Comparison of ENCODE assay signal across 8 mouse cellular contexts in genomic region chr10:23811635-23812437, GRCm38 (mm10). TPM values are rescaled to one million over a fixed set of nuclear protein-coding genes. Genes with fewer than 3 reads are reported as not detected.
DNase-seq lines count a peak whose midpoint lies in the region; ATAC-seq lines count a peak whose summit lies in the region.

No protein-coding gene starts in this region.

- intact Hi-C loops in gastrocnemius, postnatal 36 days (cut with DNase I), result loop anchor here (5.0 kb wide), 1 partner anchor 320 kb away; no protein-coding TSS in a partner anchor

- ATAC-seq in monocyte, adult 5-6 weeks (replicated peaks; ENCODE audit: insufficient number of reproducible peaks, low FRiP score, low TSS enrichment, poor library complexity, severe bottlenecking), result no peak; the same call in 1 of the 2 replicates

- peak; percentile 47 to 64 for DNase-seq in CD8-positive naive resting alpha-beta T cell, adult 2 months (ENCODE audit: low read depth in 2 of 2, low spot score in 2 of 2)
- DNase-seq in R1 (ENCODE audit: low read depth, low spot score), result peak; percentile 91
- DNase-seq in cerebellum, postnatal 25 days, result peak; percentile 60 to 85
- DNase-seq in gastrocnemius, postnatal 36 days, result peak; percentile 18 to 30
- DNase-seq in layer of hippocampus, adult 11-12 months (ENCODE audit: low spot score), result peak; percentile 78
- DNase-seq in lung, postnatal 25 days (ENCODE audit: low spot score), result peak; percentile 32
- peak; percentile 55 to 75 for DNase-seq in right cerebral cortex, postnatal 10 days (ENCODE audit: low spot score in 2 of 2)

RNA-seq across cellular contexts. Expression of gene Slc18b1, which starts 15.1 kb away (rescaled TPM):
- total RNA-seq in gastrocnemius, postnatal 36 days (2021), result 1 to 10 TPM; 5.6 to 9.2 TPM
- not detected in 3 replicates for total RNA-seq in monocyte, adult 5-6 weeks (2017)

RNA-seq across cellular contexts. Expression of gene Rps12, which starts 24.8 kb away (rescaled TPM):
- 100 to 1,000 TPM; 159 to 243 TPM for total RNA-seq in gastrocnemius, postnatal 36 days (2021)
- 937 to 1,684 TPM (median 1,621 TPM) in 3 replicates for total RNA-seq in monocyte, adult 5-6 weeks (2017)

RNA-seq across cellular contexts. Expression of gene Vnn3, which starts 39.4 kb away (rescaled TPM):
- under 1 TPM; 0.13 to 0.17 TPM for total RNA-seq in gastrocnemius, postnatal 36 days (2021)
- total RNA-seq in monocyte, adult 5-6 weeks (2017), result 8.6 to 16.8 TPM (median 14.7 TPM) in 3 replicates

Comparison
In these comparisons a context has a peak if more than half of its experiments do, and no peak if none do; other contexts are left out.
1. DNase-seq: peak in every context shown above with its lines; median percentile 91 in R1; 78 in layer of hippocampus, adult 11-12 months; 72 in cerebellum, postnatal 25 days; 65 in right cerebral cortex, postnatal 10 days; 56 in CD8-positive naive resting alpha-beta T cell, adult 2 months; 32 in lung, postnatal 25 days; 24 in gastrocnemius, postnatal 36 days.